Mouse (Mus musculus) stomach, postnatal 0 days (tissue): ENCODE measurements around the gene Ccr1l1. TPM values are rescaled to one million over a fixed set of nuclear protein-coding genes. Genes with fewer than 3 reads are reported as not detected.

Experiments
- ATAC-seq: fragments of 200-750 bp; cut with Nextera tagmentation; 2 replicates; pipeline ENCODE4 v1.8.0; 2017; ENCODE audit not compliant: low FRiP score, low TSS enrichment
- DNase-seq: peaks from one replicate; pipeline ENCODE4 v3.0.0-alpha.2; 2016; ENCODE audit warnings: low spot score
- H3K27ac ChIP-seq: fragments of 300-500 bp; sonication (generic); replicated peaks from 2 replicates; pipeline ENCODE4 v1.5.1; 2014; ENCODE audit warnings: mild to moderate bottlenecking, control low read depth
- H3K27me3 ChIP-seq: fragments of 300-500 bp; sonication (generic); 2 replicates; pipeline ENCODE4 v1.6.1; 2014; ENCODE audit warnings: low read length; ENCODE audit not compliant: control insufficient read depth, insufficient read depth
- H3K36me3 ChIP-seq: fragments of 300-500 bp; sonication (generic); 2 replicates; pipeline ENCODE4 v1.6.1; 2014; ENCODE audit warnings: low read length, mixed read lengths; ENCODE audit not compliant: control insufficient read depth, insufficient read depth
- H3K4me1 ChIP-seq: fragments of 300-500 bp; sonication (generic); replicated peaks from 2 replicates; pipeline ENCODE4 v1.6.1; 2014; ENCODE audit warnings: antibody characterized with exemption; ENCODE audit not compliant: control insufficient read depth, insufficient read depth
- H3K4me2 ChIP-seq: fragments of 300-500 bp; sonication (generic); replicated peaks from 2 replicates; pipeline ENCODE4 v1.6.1; 2014; ENCODE audit warnings: low read depth, mild to moderate bottlenecking, control low read depth, moderate library complexity
- H3K4me3 ChIP-seq: fragments of 300-500 bp; sonication (generic); 2 replicates; pipeline ENCODE4 v1.5.1; 2014; ENCODE audit warnings: low read depth, low read length, control low read depth
- H3K9ac ChIP-seq: fragments of 300-500 bp; sonication (generic); 2 replicates; pipeline ENCODE4 v1.6.1; 2014; ENCODE audit warnings: mild to moderate bottlenecking, low read length, control low read depth, mixed read lengths
- H3K9me3 ChIP-seq: fragments of 300-500 bp; sonication (generic); 2 replicates; pipeline ENCODE4 v1.6.1; 2016; ENCODE audit warnings: low read length; ENCODE audit not compliant: control insufficient read depth
- CTCF ChIP-seq: IDR thresholded peaks from 2 replicates; pipeline ENCODE4 v1.5.1; 2016; ENCODE audit warnings: antibody characterized with exemption, low read depth, mild to moderate bottlenecking, moderate library complexity
- EP300 ChIP-seq: optimal IDR thresholded peaks from 2 replicates; pipeline ENCODE3; 2016; ENCODE audit warnings: antibody characterized with exemption
- WGBS: fragments of 180-500 bp; shearing (Covaris S2); extraction: QIAGEN DNeasy Blood & Tissue Kit; methylation state at CpG from one replicate; pipeline ENCODE4 v1.1.7; 2014; 5-methylcytosine and 5-hydroxymethylcytosine counted together
- polyA plus RNA-seq: library from polyadenylated mRNA; unstranded; fragments of >200 nt; fragmentation: Nextera tagmentation; extraction: Ambion mirVana; gene quantifications from 2 replicates; pipeline ENCODE4 v1.2.1, GENCODE M21; 2015

Gene Ccr1l1
- polyA plus RNA-seq, 1 experiment from 2014 or later: not detected

- no peaks in the 10 kb centered on the region for H3K4me1 ChIP-seq
- WGBS: 65% methylated on average over 2 of the region's 2 CpGs
- H3K27me3 ChIP-seq: no peaks in the 10 kb centered on the region
- H3K27ac ChIP-seq: no peak overlapping the region
- H3K4me2 ChIP-seq: no peak overlapping the region
- TF ChIP-seq EP300 (no peak), CTCF (no peak)
- no peaks in the 10 kb centered on the region for H3K9me3 ChIP-seq
- ATAC-seq: no peak
- no peak overlapping the region for H3K9ac ChIP-seq
- no peak overlapping the region for H3K4me3 ChIP-seq
- DNase-seq: no peak
- no peaks in the 10 kb centered on the region for H3K36me3 ChIP-seq
Observed at GRCm38 (mm10) chr9:124012691-124013090, 34.5 kb upstream of the Ccr1l1 start.

- Histone ChIP-seq H3K4me3 (no peak overlapping the region), H3K4me2 (no peak overlapping the region), H3K9ac (no peak overlapping the region), H3K27ac (no peak overlapping the region), H3K4me1 (no peaks in the 10 kb centered on the region), H3K27me3 (no peaks in the 10 kb centered on the region), H3K9me3 (no peaks in the 10 kb centered on the region), H3K36me3 (no peaks in the 10 kb centered on the region)
- DNase-seq (no peak), ATAC-seq (no peak)
- TF ChIP-seq CTCF (no peak), EP300 (no peak)
- 66% methylated on average over 2 of the region's 2 CpGs for WGBS
Observed at GRCm38 (mm10) chr9:123999784-124000183, 21.6 kb upstream of the Ccr1l1 start.

DNA sequence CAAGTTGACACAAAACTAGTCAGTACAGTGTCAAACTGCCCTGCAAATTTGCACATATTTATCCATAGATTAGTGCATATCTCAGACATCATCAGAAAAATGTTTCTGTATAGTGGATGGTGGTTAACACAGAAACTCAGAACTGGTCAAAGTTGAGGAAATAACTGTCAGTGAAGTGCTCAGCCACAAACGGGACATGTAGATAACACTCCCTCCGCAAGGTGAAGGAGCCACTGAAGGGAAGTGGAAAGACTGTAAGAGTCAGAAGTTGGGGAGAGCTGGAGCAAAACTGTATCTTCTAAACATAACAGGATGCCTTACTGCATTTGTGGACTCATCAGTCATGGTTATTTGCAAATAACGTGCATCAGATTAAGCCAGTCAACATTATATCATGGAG lies 19.5 kb upstream of the Ccr1l1 start:
- Histone ChIP-seq H3K4me2 (no peak overlapping the region), H3K27me3 (no peaks in the 10 kb centered on the region), H3K36me3 (no peaks in the 10 kb centered on the region), H3K4me1 (no peaks in the 10 kb centered on the region), H3K9ac (no peak overlapping the region), H3K9me3 (no peaks in the 10 kb centered on the region), H3K27ac (no peak overlapping the region), H3K4me3 (no peak overlapping the region)
- TF ChIP-seq EP300: no peak
- no peak for TF ChIP-seq CTCF
- no peak for ATAC-seq
- DNase-seq: no peak
- WGBS: 53% methylated on average over 3 of the region's 3 CpGs

- DNase-seq: no peak
- H3K27me3 ChIP-seq: no peaks in the 10 kb centered on the region
- H3K4me3 ChIP-seq: no peak overlapping the region
- H3K9me3 ChIP-seq: no peaks in the 10 kb centered on the region
- 31% methylated on average over 1 of the region's 1 CpGs for WGBS
- TF ChIP-seq CTCF (no peak), EP300 (no peak)
- no peak overlapping the region for H3K9ac ChIP-seq
- H3K4me2 ChIP-seq: no peak overlapping the region
- H3K27ac ChIP-seq: no peak overlapping the region
- ATAC-seq: no peak
- no peaks in the 10 kb centered on the region for H3K4me1 ChIP-seq
- H3K36me3 ChIP-seq: no peaks in the 10 kb centered on the region
Observed at GRCm38 (mm10) chr9:123991312-123991906, 13.2 kb upstream of the Ccr1l1 start.

DNA sequence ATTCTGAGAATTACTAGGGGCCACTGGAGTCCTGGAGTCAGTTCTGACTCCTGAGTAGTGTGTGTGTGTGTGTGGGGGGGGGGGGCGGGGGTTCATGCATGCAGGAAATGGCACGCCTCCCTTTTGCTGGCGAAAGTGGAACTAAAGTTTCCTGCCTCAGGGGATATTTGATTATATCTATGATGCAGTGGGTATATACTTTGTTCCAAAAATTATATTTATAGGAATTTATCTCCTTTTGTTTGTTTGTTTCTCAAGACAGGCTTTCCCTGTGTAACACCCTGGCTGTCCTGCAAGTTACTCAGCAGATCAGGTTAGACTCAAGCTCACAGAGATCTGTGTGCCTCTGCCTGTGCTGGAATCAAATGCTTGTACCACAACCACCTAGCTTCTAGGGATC lies 11.5 kb upstream of the Ccr1l1 start:
- Histone ChIP-seq H3K4me2 (no peak overlapping the region), H3K27ac (no peak overlapping the region), H3K36me3 (no peaks in the 10 kb centered on the region), H3K4me1 (no peaks in the 10 kb centered on the region), H3K9ac (no peak overlapping the region), H3K9me3 (no peaks in the 10 kb centered on the region), H3K27me3 (no peaks in the 10 kb centered on the region), H3K4me3 (no peak overlapping the region)
- ATAC-seq (no peak), DNase-seq (no peak)
- 68% methylated on average over 3 of the region's 3 CpGs for WGBS
- TF ChIP-seq EP300 (no peak), CTCF (no peak)

DNA sequence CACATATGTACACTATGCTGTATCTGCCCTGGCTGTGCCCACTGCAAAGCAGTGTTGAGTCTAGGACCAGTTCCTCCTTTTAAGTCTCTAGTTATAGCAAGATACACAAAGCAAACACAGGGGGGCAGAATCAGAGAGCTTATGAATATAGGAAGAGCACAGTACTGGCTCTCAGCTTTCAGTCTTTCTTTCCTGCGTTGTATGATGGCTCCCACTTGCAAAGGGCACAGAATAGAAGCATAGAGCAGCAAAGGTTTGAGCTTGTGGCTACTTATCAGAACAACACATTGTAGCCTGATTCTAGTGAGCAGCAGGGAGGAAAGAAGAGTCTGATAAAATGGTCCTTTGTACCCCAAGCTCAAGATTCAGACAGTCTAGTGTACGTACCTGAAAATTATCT lies 8.0 kb upstream of the Ccr1l1 start:
- H3K4me2 ChIP-seq: no peak overlapping the region
- 77% methylated on average over 2 of the region's 2 CpGs for WGBS
- ATAC-seq: no peak
- no peaks in the 10 kb centered on the region for H3K4me1 ChIP-seq
- no peak for DNase-seq
- H3K9me3 ChIP-seq: no peaks in the 10 kb centered on the region
- H3K36me3 ChIP-seq: no peaks in the 10 kb centered on the region
- no peaks in the 10 kb centered on the region for H3K27me3 ChIP-seq
- no peak overlapping the region for H3K9ac ChIP-seq
- TF ChIP-seq CTCF: peak; percentile 50
- no peak for TF ChIP-seq EP300
- H3K4me3 ChIP-seq: no peak overlapping the region
- no peak overlapping the region for H3K27ac ChIP-seq
